Mouse (Mus musculus): ENCODE measurements around the gene Gm49380.

- TF ChIP-seq POLR2A (IDR thresholded peaks at IDR 0.05; ENCODE audit: extremely low read depth, insufficient read depth, low read length) (no peak), CTCF (IDR thresholded peaks at IDR 0.05; ENCODE audit: low read depth, low read length) (no peak)
Observed at GRCm38 (mm10) chr9:44042836-44043707, 70.2 kb downstream of the Gm49380 start, which contains the start of gene Thy1.

Data from liver, adult 2 months (tissue).